Mouse (Mus musculus) heart, adult 2 months (tissue): ENCODE data around the gene Slc19a1.

Experiments
- CTCF ChIP-seq: fragments of 200-600 bp; IDR thresholded peaks from 2 replicates; pipeline ENCODE4 v1.8.1; 2022; ENCODE audit warnings: antibody characterized with exemption, mild to moderate bottlenecking, moderate library complexity
- POLR2A ChIP-seq: fragments of 200-500 bp; IDR thresholded peaks from 2 replicates; pipeline ENCODE4 v1.6.1; 2011; ENCODE audit warnings: mild to moderate bottlenecking, low read depth, low read length, control low read depth; ENCODE audit not compliant: insufficient read depth

DNA sequence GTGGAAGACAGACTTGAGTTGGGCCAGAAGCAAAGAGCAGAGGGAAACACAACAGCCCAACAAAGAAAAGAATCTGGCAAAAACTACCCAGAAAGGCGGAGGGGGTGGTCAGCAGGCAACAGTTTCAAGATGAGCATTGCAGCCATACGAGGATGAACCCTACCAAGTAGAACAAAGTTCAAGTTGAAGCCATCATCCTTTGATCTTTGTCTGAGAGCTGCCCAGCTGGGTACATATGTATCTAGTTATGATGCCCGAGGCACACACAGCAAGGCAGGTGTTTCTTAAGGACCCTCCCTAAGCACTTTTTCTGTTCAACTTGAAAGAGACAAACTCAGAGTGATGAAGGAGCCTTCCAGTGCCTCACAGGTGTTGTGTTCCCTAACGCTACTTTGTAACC, 67.7 kb downstream of the Slc19a1 start:
- TF ChIP-seq CTCF = no peak
- no peak for TF ChIP-seq POLR2A
